8 mouse cellular contexts compared by ENCODE assay signal in genomic region chr1:63112151-63112864, GRCm38 (mm10). TPM values are rescaled to one million over a fixed set of nuclear protein-coding genes. Genes with fewer than 3 reads are reported as not detected.
DNase-seq lines count a peak whose midpoint lies in the region; ATAC-seq and TF ChIP-seq lines count a peak whose summit lies in the region.

No protein-coding gene starts in this region.

- TF ChIP-seq EP300 in heart, adult 2 months (IDR thresholded peaks at IDR 0.05; ENCODE audit: insufficient read depth, low read depth, low read length), result no peak

- DNase-seq in heart, adult 2 months, result no peak
- DNase-seq in heart, adult 18-20 months, result no peak
- no peak for DNase-seq in thymus, adult 2 months
- no peak for DNase-seq in thymus, postnatal 36 days
- no peak for DNase-seq in liver, embryonic 11.5 days (ENCODE audit: low spot score)
- DNase-seq in frontal cortex, postnatal 25 days (ENCODE audit: low spot score in 2 of 2), result no peak
- no peak for DNase-seq in adrenal gland, postnatal 4 days (ENCODE audit: low spot score in 2 of 2)

- H3K36me3 ChIP-seq in heart, adult 2 months (ENCODE audit: control insufficient read depth, insufficient read depth, low read length), result peaks cover 5% of the 10 kb centered on the region
- H3K36me3 ChIP-seq in thymus, adult 2 months (ENCODE audit: control insufficient read depth, insufficient read depth, low read length), result no peaks in the 10 kb centered on the region
- H3K36me3 ChIP-seq in liver, embryonic 11.5 days (ENCODE audit: control insufficient read depth, insufficient read depth, low read length), result peaks cover 4% of the 10 kb centered on the region; the same call in 1 of the 2 replicates

- TF ChIP-seq POLR2A in heart, adult 2 months (IDR thresholded peaks at IDR 0.05; ENCODE audit: insufficient read depth, low read depth, low read length), result no peak
- TF ChIP-seq POLR2A in thymus, adult 2 months (IDR thresholded peaks at IDR 0.05; ENCODE audit: control insufficient read depth, extremely low read depth, insufficient read depth, low read length, poor library complexity), result no peak

- peak overlapping the region; percentile 99 for H3K27ac ChIP-seq in heart, adult 2 months
- peak overlapping the region; percentile 99; the same call in 1 of the 2 replicates for H3K27ac ChIP-seq in thymus, adult 2 months (ENCODE audit: control insufficient read depth, insufficient read depth, low read length)
- H3K27ac ChIP-seq in liver, embryonic 11.5 days (ENCODE audit: low read depth, low read length), result peak overlapping the region; percentile 98

- H3K9me3 ChIP-seq in liver, embryonic 11.5 days (ENCODE audit: control insufficient read depth, low read length), result no peaks in the 10 kb centered on the region

- peak overlapping the region; percentile 100 for H3K9ac ChIP-seq in heart, adult 2 months (ENCODE audit: low read depth, low read length)
- H3K9ac ChIP-seq in liver, embryonic 11.5 days (ENCODE audit: low read depth, low read length), result peak overlapping the region; percentile 88

- H3K4me3 ChIP-seq in heart, adult 2 months, result peak overlapping the region; percentile 98
- peak overlapping the region; percentile 88 for H3K4me3 ChIP-seq in thymus, adult 2 months (ENCODE audit: control insufficient read depth, insufficient read depth, low read length)
- peak overlapping the region; percentile 92 for H3K4me3 ChIP-seq in liver, embryonic 11.5 days (ENCODE audit: low read depth, low read length)

- ATAC-seq in liver, embryonic 11.5 days (replicated peaks; ENCODE audit: low FRiP score), result no peak
- no peak for ATAC-seq in granulocyte monocyte progenitor cell, adult 5-6 weeks (replicated peaks; ENCODE audit: poor library complexity, severe bottlenecking)

- peak overlapping the region; percentile 75 for H3K4me2 ChIP-seq in liver, embryonic 11.5 days

- H3K4me1 ChIP-seq in heart, adult 2 months (ENCODE audit: control insufficient read depth, insufficient read depth, low read length), result peaks cover 16% of the 10 kb centered on the region
- H3K4me1 ChIP-seq in thymus, adult 2 months (replicated peaks; ENCODE audit: control insufficient read depth, insufficient read depth, low read length), result peaks cover 11% of the 10 kb centered on the region
- H3K4me1 ChIP-seq in liver, embryonic 11.5 days (replicated peaks; ENCODE audit: control insufficient read depth, insufficient read depth, low read length), result peaks cover 26% of the 10 kb centered on the region

- peaks cover 11% of the 10 kb centered on the region for H3K79me2 ChIP-seq in heart, adult 2 months (replicated peaks; ENCODE audit: control insufficient read depth, insufficient read depth, low read length)

- no peaks in the 10 kb centered on the region for H3K27me3 ChIP-seq in heart, adult 2 months (ENCODE audit: control insufficient read depth, insufficient read depth, low read length)
- H3K27me3 ChIP-seq in thymus, adult 2 months (ENCODE audit: control insufficient read depth, insufficient read depth, low read length), result no peaks in the 10 kb centered on the region
- no peaks in the 10 kb centered on the region for H3K27me3 ChIP-seq in liver, embryonic 11.5 days (replicated peaks; ENCODE audit: control insufficient read depth, insufficient read depth, low read length)

- intact Hi-C loops in heart, adult 2 months (cut with DNase I), result no loop called here

- no peak for TF ChIP-seq CTCF in heart, adult 2 months (IDR thresholded peaks at IDR 0.05)
- TF ChIP-seq CTCF in thymus, adult 2 months (IDR thresholded peaks at IDR 0.05; ENCODE audit: borderline replicate concordance, control insufficient read depth, extremely low read depth, insufficient read depth, low read length, poor library complexity), result no peak

- WGBS in heart, adult 2 months, result 40% methylated on average over 8 of the region's 8 CpGs
- WGBS in thymus, adult 2 months, result 39% methylated on average over 8 of the region's 8 CpGs
- 50% methylated on average over 8 of the region's 8 CpGs for WGBS in liver, embryonic 11.5 days

RNA-seq across cellular contexts. Expression of gene Ino80d, which starts 2.2 kb away (rescaled TPM):
- total RNA-seq in heart, adult 2 months (2021), result 10 to 100 TPM; 16.6 to 18.4 TPM
- 6.5 and 9.1 TPM in 2 replicates for polyA plus RNA-seq in heart, adult 2 months (2012; rRNA removed)
- total RNA-seq in heart, adult 18-20 months (2021), result 10 to 100 TPM; 16.4 to 17.6 TPM
- polyA plus RNA-seq in thymus, adult 2 months (2012; rRNA removed), result 40.4 and 48.5 TPM in 2 replicates
- 8.5 and 10.6 TPM in 2 replicates for polyA plus RNA-seq in liver, embryonic 11.5 days (2014; fragmentation: Nextera tagmentation; extraction: Ambion mirVana)
- total RNA-seq in granulocyte monocyte progenitor cell, adult 5-6 weeks (2014; fragmentation: Nextera tagmentation), result 73.8 and 102 TPM in 2 replicates
- 20.6 and 24.0 TPM in 2 replicates for total RNA-seq in granulocyte monocyte progenitor cell, adult 5-6 weeks (2017)
- total RNA-seq in adrenal gland, postnatal 4 days (2021), result 10 to 100 TPM; 37.4 to 40.0 TPM
